Mouse (Mus musculus): ENCODE results near the gene Dlg2. TPM values are rescaled to one million over a fixed set of nuclear protein-coding genes. Genes with fewer than 3 reads are reported as not detected.

Dlg2 gene
- total and polyA plus RNA-seq, 3 experiments = 0.49 to 0.68 TPM; not detected in 1

DNA sequence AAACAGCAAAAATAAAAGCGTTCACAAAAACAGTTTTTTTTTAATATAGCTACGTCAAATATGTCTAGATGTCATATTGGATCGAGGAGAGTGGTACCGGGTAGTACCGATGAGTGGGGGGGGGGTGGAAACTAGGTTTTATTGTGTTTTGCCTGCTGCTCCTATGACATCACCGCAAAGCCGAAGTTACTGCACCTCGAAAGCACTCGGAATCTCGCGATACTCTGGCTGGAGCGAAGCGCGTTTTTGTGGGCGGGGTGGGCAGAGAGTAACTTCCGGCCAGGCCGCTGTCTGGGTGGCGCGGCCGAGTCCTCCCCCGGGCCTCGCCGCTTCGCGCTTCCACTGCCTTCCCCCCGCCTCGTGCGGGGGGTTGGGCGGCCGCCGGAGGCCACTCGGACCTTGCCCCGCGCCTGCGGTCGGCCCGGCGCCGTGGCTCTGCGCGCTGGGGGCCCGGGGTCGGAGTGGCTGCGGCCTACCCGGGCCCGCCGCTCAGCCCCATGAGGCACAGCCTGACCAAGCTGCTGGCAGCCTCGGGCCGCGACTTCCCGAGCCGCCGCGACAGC is 33.9 kb upstream of the Dlg2 start, which contains the start of gene Crebzf:
Gene Crebzf (plus strand): TSS at position 212 of the 563 bp plus-strand sequence.
- TF ChIP-seq GATA1 (IDR thresholded peaks at IDR 0.05; ENCODE audit: borderline replicate concordance, low read length) (no peak), POLR2AphosphoS5 (IDR thresholded peaks at IDR 0.05; ENCODE audit: insufficient replicate concordance, low read depth, low read length) (no peak), TAL1 (conservative IDR thresholded peaks at IDR 0.05; ENCODE audit: low read depth, low read length) (no peak), CTCF (IDR thresholded peaks at IDR 0.05; ENCODE audit: low read depth, low read length) (no peak), GATA2 (IDR thresholded peaks at IDR 0.05; ENCODE audit: borderline replicate concordance, low read depth, low read length) (no peak)
- H3K36me3 ChIP-seq (replicated peaks) = peaks cover 18% of the 10 kb centered on the region
- H3K4me1 ChIP-seq (ENCODE audit: insufficient read depth, low read depth, low read length) = peaks cover 7% of the 10 kb centered on the region; the same call in 1 of the 2 replicates
- ATAC-seq (ENCODE audit: extremely low read depth, insufficient number of reproducible peaks, low FRiP score, poor library complexity, severe bottlenecking) = peak; percentile 93
- peak within 1 kb of the TSS; percentile 99 for H3K4me3 ChIP-seq (ENCODE audit: low read depth, low read length)
- no peaks in the 10 kb centered on the region for H3K9me3 ChIP-seq (replicated peaks)
- peak; percentile 92 for DNase-seq (ENCODE audit: low spot score)
- H3K27me3 ChIP-seq (ENCODE audit: insufficient read depth, low read length) = peaks cover 2% of the 10 kb centered on the region; the same call in 1 of the 2 replicates

DNA sequence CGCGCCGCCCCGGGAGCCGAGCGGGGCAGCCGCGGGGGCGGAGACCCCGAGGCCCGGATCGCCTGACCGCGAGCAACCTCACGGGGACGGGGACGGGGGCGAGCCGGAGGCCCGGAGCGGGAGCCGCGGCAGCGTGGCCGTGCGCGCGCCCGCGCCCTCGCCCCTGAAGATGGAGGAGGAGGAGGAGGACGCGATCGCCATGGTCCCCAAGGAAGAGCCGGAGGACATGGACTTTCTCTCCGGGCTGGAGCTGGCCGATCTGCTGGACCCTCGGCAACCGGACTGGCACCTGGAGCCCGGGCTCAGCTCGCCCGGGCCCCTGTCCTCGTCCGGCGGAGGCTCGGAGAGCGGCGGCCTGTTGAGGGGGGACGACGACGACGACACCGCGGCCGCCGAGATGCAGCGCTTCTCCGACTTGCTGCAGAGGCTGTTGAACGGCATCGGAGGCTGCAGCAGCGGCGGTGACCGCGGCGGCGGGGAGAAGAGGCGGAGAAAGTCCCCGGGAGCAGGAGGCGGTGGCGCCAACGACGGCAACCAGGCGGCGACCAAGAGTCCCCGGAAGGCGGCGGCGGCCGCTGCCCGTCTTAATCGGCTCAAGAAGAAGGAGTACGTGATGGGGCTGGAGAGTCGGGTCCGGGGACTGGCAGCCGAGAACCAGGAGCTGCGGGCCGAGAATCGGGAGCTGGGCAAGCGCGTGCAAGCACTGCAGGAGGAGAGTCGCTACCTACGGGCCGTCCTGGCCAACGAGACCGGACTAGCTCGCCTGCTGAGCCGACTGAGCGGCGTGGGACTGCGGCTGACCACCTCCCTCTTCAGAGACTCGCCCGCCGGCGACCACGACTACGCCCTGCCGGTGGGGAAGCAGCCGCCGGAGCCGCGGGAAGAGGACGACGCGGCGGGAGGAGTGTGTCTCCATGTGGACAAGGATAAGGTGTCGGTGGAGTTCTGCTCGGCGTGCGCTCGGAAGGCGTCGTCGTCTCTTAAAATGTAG is 33.1 kb upstream of the Dlg2 start:
- TF ChIP-seq CTCF (IDR thresholded peaks at IDR 0.05; ENCODE audit: low read depth, low read length) (no peak), POLR2AphosphoS5 (IDR thresholded peaks at IDR 0.05; ENCODE audit: insufficient replicate concordance, low read depth, low read length) (no peak), TAL1 (conservative IDR thresholded peaks at IDR 0.05; ENCODE audit: low read depth, low read length) (no peak), GATA1 (IDR thresholded peaks at IDR 0.05; ENCODE audit: borderline replicate concordance, low read length) (no peak), GATA2 (IDR thresholded peaks at IDR 0.05; ENCODE audit: borderline replicate concordance, low read depth, low read length) (no peak)
- Histone ChIP-seq H3K4me3 (ENCODE audit: low read depth, low read length) (peak overlapping the region; percentile 99), H3K4me1 (ENCODE audit: insufficient read depth, low read depth, low read length) (peaks cover 11% of the 10 kb centered on the region; the same call in 1 of the 2 replicates), H3K36me3 (replicated peaks) (peaks cover 19% of the 10 kb centered on the region), H3K9me3 (replicated peaks) (no peaks in the 10 kb centered on the region), H3K27me3 (ENCODE audit: insufficient read depth, low read length) (no peaks in the 10 kb centered on the region)
- ATAC-seq (ENCODE audit: extremely low read depth, insufficient number of reproducible peaks, low FRiP score, poor library complexity, severe bottlenecking) (no peak), DNase-seq (ENCODE audit: low spot score) (peak; percentile 79)

DNA sequence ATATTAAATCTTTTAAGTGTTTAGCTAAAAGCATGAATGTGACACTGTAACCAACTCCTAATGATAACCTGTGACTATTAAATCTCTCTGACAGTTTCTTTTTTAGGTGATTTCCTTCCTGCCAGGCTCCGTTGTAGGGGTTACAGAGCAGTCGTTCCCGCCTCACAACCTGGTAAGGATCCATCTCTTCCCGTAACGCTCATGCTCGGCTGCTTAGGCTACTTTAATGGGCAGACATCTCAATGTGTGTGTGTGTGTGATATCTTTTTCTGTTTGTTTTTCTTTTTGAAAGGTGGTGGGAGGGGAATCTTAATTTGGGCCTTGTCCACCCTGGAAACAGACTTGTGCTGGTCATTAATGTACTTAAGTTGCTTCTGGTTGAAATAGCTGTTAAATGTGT is 32.3 kb upstream of the Dlg2 start:
- ATAC-seq (ENCODE audit: extremely low read depth, insufficient number of reproducible peaks, low FRiP score, poor library complexity, severe bottlenecking) (no peak), DNase-seq (ENCODE audit: low spot score) (no peak)

DNA sequence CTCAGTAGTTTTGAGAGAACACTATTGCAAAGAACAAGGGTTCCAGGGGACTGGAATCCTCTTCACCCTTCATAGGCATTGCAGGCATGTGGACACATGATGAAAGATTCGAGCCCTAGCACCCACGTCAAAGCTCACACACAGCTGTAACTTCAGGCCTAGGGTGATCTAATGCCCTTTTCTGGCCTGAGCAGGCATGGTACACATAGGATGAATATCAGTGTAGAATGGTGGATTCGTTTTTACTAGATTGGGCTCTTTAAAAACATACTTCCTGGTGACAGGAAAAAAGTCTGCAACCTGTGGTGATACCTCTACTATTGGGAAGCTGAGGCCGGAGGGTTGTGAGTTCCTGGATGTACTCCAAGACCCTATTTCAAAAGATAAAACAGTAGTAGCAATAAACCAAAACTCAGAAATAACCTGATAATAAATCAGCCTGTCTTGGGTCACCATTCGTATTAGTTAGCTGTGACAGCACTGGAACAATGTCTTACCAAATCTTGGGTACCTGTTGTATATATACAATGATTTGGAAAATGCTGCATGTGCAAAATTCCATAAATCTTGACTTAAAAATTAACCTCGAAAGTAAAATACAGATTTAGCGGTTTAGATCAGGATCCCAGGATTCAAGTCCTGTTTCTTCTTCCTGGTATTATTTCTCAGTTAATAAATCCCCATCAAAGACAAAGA is 20.2 kb upstream of the Dlg2 start:
- DNase-seq (ENCODE audit: low spot score) = no peak
- Histone ChIP-seq H3K4me1 (ENCODE audit: insufficient read depth, low read depth, low read length) (peaks cover 19% of the 10 kb centered on the region), H3K9me3 (replicated peaks) (no peaks in the 10 kb centered on the region), H3K36me3 (replicated peaks) (peaks cover 31% of the 10 kb centered on the region), H3K4me3 (ENCODE audit: low read depth, low read length) (peak overlapping the region; percentile 92), H3K27me3 (ENCODE audit: insufficient read depth, low read length) (peaks cover 11% of the 10 kb centered on the region)
- TF ChIP-seq TAL1 (conservative IDR thresholded peaks at IDR 0.05; ENCODE audit: low read depth, low read length) (no peak), CTCF (IDR thresholded peaks at IDR 0.05; ENCODE audit: low read depth, low read length) (no peak), POLR2AphosphoS5 (IDR thresholded peaks at IDR 0.05; ENCODE audit: insufficient replicate concordance, low read depth, low read length) (no peak; the same call in 1 of the 2 replicates), GATA1 (IDR thresholded peaks at IDR 0.05; ENCODE audit: borderline replicate concordance, low read length) (no peak), GATA2 (IDR thresholded peaks at IDR 0.05; ENCODE audit: borderline replicate concordance, low read depth, low read length) (no peak)
- no peak; the same call in 1 of the 2 replicates for ATAC-seq (ENCODE audit: extremely low read depth, insufficient number of reproducible peaks, low FRiP score, poor library complexity, severe bottlenecking)

More for the DNA sequence above, 32.3 kb upstream of the Dlg2 start:
- Histone ChIP-seq H3K27me3 (ENCODE audit: insufficient read depth, low read length) (no peaks in the 10 kb centered on the region), H3K4me1 (ENCODE audit: insufficient read depth, low read depth, low read length) (peaks cover 11% of the 10 kb centered on the region; the same call in 1 of the 2 replicates), H3K9me3 (replicated peaks) (no peaks in the 10 kb centered on the region), H3K36me3 (replicated peaks) (peaks cover 22% of the 10 kb centered on the region), H3K4me3 (ENCODE audit: low read depth, low read length) (peak overlapping the region; percentile 99)
- no peak for TF ChIP-seq TAL1 (conservative IDR thresholded peaks at IDR 0.05; ENCODE audit: low read depth, low read length)

DNA sequence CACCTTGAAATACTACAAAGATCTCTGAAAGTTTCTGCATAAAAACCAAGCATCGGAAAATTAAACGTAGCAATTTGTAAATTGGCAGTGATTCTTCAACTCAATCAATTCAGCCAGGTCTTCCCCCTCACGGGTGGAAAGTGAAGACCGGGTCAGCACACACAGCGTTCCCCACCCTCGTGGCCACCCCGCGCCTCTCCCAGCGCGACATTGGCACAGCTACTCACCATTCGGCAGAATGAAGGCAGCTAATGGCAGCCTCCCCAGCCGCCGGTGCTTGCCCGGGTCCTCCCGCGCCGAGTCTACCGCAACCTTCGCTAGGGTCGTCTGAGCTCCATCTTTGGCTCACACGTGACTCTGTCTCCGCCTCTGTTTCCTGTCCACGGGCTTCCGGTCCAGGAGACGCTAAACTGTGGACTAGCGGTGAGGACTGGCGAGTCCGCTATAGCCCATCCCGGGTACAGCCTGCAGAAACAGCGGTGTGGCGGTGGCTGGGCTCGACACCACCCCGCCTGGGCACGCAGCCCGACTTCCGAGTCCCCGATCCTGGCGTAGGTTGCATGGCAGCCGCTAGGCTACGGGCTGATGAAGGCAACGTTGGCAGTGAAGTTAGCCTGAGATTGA is 19.5 kb upstream of the Dlg2 start, which contains the start of gene Tmem126a:
Gene Tmem126a (minus strand): TSS at position 385 of the 624 bp plus-strand sequence.
- H3K36me3 ChIP-seq (replicated peaks) = peaks cover 25% of the 10 kb centered on the region
- peaks cover 19% of the 10 kb centered on the region for H3K4me1 ChIP-seq (ENCODE audit: insufficient read depth, low read depth, low read length)
- H3K4me3 ChIP-seq (ENCODE audit: low read depth, low read length) = peak within 1 kb of the TSS; percentile 92
- peaks cover 15% of the 10 kb centered on the region for H3K27me3 ChIP-seq (ENCODE audit: insufficient read depth, low read length)
- H3K9me3 ChIP-seq (replicated peaks) = no peaks in the 10 kb centered on the region
- DNase-seq (ENCODE audit: low spot score) (peak; percentile 88), ATAC-seq (ENCODE audit: extremely low read depth, insufficient number of reproducible peaks, low FRiP score, poor library complexity, severe bottlenecking) (peak; percentile 94)
- no peak for TF ChIP-seq GATA2 (IDR thresholded peaks at IDR 0.05; ENCODE audit: borderline replicate concordance, low read depth, low read length)
- no peak for TF ChIP-seq TAL1 (conservative IDR thresholded peaks at IDR 0.05; ENCODE audit: low read depth, low read length)
- no peak for TF ChIP-seq CTCF (IDR thresholded peaks at IDR 0.05; ENCODE audit: low read depth, low read length)
- TF ChIP-seq POLR2AphosphoS5 (IDR thresholded peaks at IDR 0.05; ENCODE audit: insufficient replicate concordance, low read depth, low read length) = no peak
- no peak for TF ChIP-seq GATA1 (IDR thresholded peaks at IDR 0.05; ENCODE audit: borderline replicate concordance, low read length)

All from G1E (cell line).